Mouse (Mus musculus): ENCODE data around the gene Ccdc63. TPM values are rescaled to one million over a fixed set of nuclear protein-coding genes. Genes with fewer than 3 reads are reported as not detected.

Gene Ccdc63
- total and polyA plus RNA-seq, 3 experiments = 0.16 TPM; not detected in 2

GRCm38 (mm10) chr5:122075736-122076135 lies 64.9 kb downstream of the Ccdc63 start:
- Histone ChIP-seq H3K4me1 (ENCODE audit: insufficient read depth, low read depth, low read length) (no peaks in the 10 kb centered on the region), H3K36me3 (replicated peaks) (no peaks in the 10 kb centered on the region), H3K9me3 (replicated peaks) (peaks cover 4% of the 10 kb centered on the region; the same call in 1 of the 2 replicates), H3K4me3 (ENCODE audit: low read depth, low read length) (no peak overlapping the region), H3K27me3 (ENCODE audit: insufficient read depth, low read length) (peaks cover 6% of the 10 kb centered on the region)
- ATAC-seq (ENCODE audit: extremely low read depth, insufficient number of reproducible peaks, low FRiP score, poor library complexity, severe bottlenecking) (no peak), DNase-seq (ENCODE audit: low spot score) (no peak)
- no peak for TF ChIP-seq CTCF (IDR thresholded peaks at IDR 0.05; ENCODE audit: low read depth, low read length)
- no peak for TF ChIP-seq TAL1 (conservative IDR thresholded peaks at IDR 0.05; ENCODE audit: low read depth, low read length)
- TF ChIP-seq GATA1 (IDR thresholded peaks at IDR 0.05; ENCODE audit: borderline replicate concordance, low read length) = no peak
- TF ChIP-seq POLR2AphosphoS5 (IDR thresholded peaks at IDR 0.05; ENCODE audit: insufficient replicate concordance, low read depth, low read length) = no peak
- TF ChIP-seq GATA2 (IDR thresholded peaks at IDR 0.05; ENCODE audit: borderline replicate concordance, low read depth, low read length) = no peak

DNA sequence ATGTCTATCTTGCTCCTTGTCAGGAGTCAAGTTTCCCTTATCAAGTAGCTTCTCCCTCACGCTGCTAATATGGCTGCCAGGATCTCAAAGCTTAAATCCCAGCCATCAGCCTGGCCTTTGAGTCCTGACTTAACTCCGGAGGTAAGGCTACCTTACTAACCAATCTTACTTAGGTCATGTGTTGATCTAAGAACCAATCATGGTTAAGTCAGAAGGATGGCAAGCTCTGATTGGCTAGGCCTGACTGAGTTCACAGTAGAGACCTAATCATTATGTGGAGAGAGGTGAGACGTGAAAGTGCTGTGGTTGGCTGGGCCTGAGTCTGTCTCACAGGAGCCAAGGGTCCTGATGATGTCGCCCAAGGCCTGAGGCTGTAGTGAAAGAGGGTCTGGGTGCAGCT lies 68.6 kb downstream of the Ccdc63 start:
- ATAC-seq (ENCODE audit: extremely low read depth, insufficient number of reproducible peaks, low FRiP score, poor library complexity, severe bottlenecking) = no peak
- peaks cover 3% of the 10 kb centered on the region for H3K27me3 ChIP-seq (ENCODE audit: insufficient read depth, low read length)

GRCm38 (mm10) chr5:122070963-122071800 lies 69.4 kb downstream of the Ccdc63 start:
- DNase-seq (ENCODE audit: low spot score) (no peak), ATAC-seq (ENCODE audit: extremely low read depth, insufficient number of reproducible peaks, low FRiP score, poor library complexity, severe bottlenecking) (no peak)
- H3K4me3 ChIP-seq (ENCODE audit: low read depth, low read length) = no peak overlapping the region
- no peaks in the 10 kb centered on the region for H3K36me3 ChIP-seq (replicated peaks)
- TF ChIP-seq GATA1 (IDR thresholded peaks at IDR 0.05; ENCODE audit: borderline replicate concordance, low read length) (no peak), TAL1 (conservative IDR thresholded peaks at IDR 0.05; ENCODE audit: low read depth, low read length) (no peak), GATA2 (IDR thresholded peaks at IDR 0.05; ENCODE audit: borderline replicate concordance, low read depth, low read length) (no peak), CTCF (IDR thresholded peaks at IDR 0.05; ENCODE audit: low read depth, low read length) (no peak), POLR2AphosphoS5 (IDR thresholded peaks at IDR 0.05; ENCODE audit: insufficient replicate concordance, low read depth, low read length) (no peak)
- H3K4me1 ChIP-seq (ENCODE audit: insufficient read depth, low read depth, low read length) = no peaks in the 10 kb centered on the region
- no peaks in the 10 kb centered on the region for H3K9me3 ChIP-seq (replicated peaks)
- H3K27me3 ChIP-seq (ENCODE audit: insufficient read depth, low read length) = peaks cover 3% of the 10 kb centered on the region

More for the DNA sequence above, 68.6 kb downstream of the Ccdc63 start:
- Histone ChIP-seq H3K4me1 (ENCODE audit: insufficient read depth, low read depth, low read length) (no peaks in the 10 kb centered on the region), H3K36me3 (replicated peaks) (no peaks in the 10 kb centered on the region), H3K9me3 (replicated peaks) (no peaks in the 10 kb centered on the region), H3K4me3 (ENCODE audit: low read depth, low read length) (no peak overlapping the region)
- TF ChIP-seq POLR2AphosphoS5 (IDR thresholded peaks at IDR 0.05; ENCODE audit: insufficient replicate concordance, low read depth, low read length) (no peak), GATA1 (IDR thresholded peaks at IDR 0.05; ENCODE audit: borderline replicate concordance, low read length) (no peak), GATA2 (IDR thresholded peaks at IDR 0.05; ENCODE audit: borderline replicate concordance, low read depth, low read length) (no peak), CTCF (IDR thresholded peaks at IDR 0.05; ENCODE audit: low read depth, low read length) (no peak), TAL1 (conservative IDR thresholded peaks at IDR 0.05; ENCODE audit: low read depth, low read length) (no peak)
- no peak for DNase-seq (ENCODE audit: low spot score)

DNA sequence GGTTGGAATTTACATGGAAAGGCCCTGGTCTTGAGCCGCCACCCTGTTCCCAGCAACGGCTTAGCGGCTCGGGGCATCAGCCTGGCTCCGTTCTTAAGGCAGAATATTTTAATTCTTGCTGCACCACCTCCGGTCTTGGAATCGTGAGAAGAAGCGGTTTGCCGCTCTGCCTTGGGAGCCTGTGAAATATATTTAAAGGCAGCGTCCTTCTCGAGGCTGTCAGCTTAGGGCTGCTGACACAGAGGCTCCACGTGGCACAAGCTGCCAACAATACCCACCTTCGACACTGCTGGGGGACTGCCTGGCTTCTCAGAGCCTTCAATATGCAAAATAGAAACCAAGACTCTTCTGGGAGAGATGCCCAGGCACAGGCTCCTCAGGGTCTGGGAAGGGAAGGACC lies 72.1 kb downstream of the Ccdc63 start:
- H3K9me3 ChIP-seq (replicated peaks) = no peaks in the 10 kb centered on the region
- H3K4me1 ChIP-seq (ENCODE audit: insufficient read depth, low read depth, low read length) = no peaks in the 10 kb centered on the region
- H3K4me3 ChIP-seq (ENCODE audit: low read depth, low read length) = no peak overlapping the region
- ATAC-seq (ENCODE audit: extremely low read depth, insufficient number of reproducible peaks, low FRiP score, poor library complexity, severe bottlenecking) = no peak
- TF ChIP-seq GATA2 (IDR thresholded peaks at IDR 0.05; ENCODE audit: borderline replicate concordance, low read depth, low read length) (no peak), TAL1 (conservative IDR thresholded peaks at IDR 0.05; ENCODE audit: low read depth, low read length) (no peak), GATA1 (IDR thresholded peaks at IDR 0.05; ENCODE audit: borderline replicate concordance, low read length) (no peak), CTCF (IDR thresholded peaks at IDR 0.05; ENCODE audit: low read depth, low read length) (no peak), POLR2AphosphoS5 (IDR thresholded peaks at IDR 0.05; ENCODE audit: insufficient replicate concordance, low read depth, low read length) (no peak)
- no peaks in the 10 kb centered on the region for H3K36me3 ChIP-seq (replicated peaks)
- no peak for DNase-seq (ENCODE audit: low spot score)
- no peaks in the 10 kb centered on the region; the same call in 1 of the 2 replicates for H3K27me3 ChIP-seq (ENCODE audit: insufficient read depth, low read length)

DNA sequence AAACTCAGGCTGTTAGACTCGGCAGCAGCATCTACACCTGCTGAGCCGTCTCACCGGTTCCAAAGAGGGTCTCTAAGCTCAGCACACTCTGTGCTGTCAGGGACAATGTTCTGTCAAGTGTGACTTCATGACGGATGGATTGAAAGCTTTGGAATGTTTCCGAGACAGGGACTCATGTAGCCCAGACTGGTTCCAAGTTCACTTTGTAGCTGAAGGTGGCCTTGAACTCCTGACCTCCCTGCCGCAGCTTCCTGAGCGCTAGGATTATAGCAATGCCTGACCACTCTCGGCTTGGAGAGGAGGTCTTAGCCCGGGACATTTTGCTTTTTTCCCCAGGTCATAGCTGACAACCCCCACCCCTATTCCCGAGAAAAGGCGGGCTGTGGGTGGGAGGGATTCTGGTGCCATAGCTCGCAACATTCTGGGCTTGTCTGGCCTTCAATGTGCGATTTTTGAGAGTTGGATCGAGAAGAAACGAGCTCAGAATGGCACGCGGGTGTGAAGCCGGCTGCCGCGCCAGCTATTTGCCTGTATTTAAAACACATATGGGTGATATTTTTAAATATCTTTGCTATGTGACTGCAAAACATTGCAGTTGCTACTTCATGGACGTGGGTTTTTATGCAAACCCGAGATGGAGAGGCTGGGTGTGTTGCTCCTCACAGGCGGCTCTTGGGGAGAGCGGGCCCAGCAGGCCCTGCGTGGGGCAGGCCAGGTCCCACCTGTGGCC lies 77.3 kb downstream of the Ccdc63 start:
- Histone ChIP-seq H3K9me3 (replicated peaks) (no peaks in the 10 kb centered on the region), H3K27me3 (ENCODE audit: insufficient read depth, low read length) (peaks cover 2% of the 10 kb centered on the region; the same call in 1 of the 2 replicates), H3K4me3 (ENCODE audit: low read depth, low read length) (no peak overlapping the region), H3K36me3 (replicated peaks) (no peaks in the 10 kb centered on the region), H3K4me1 (ENCODE audit: insufficient read depth, low read depth, low read length) (no peaks in the 10 kb centered on the region; the same call in 1 of the 2 replicates)
- ATAC-seq (ENCODE audit: extremely low read depth, insufficient number of reproducible peaks, low FRiP score, poor library complexity, severe bottlenecking) (no peak), DNase-seq (ENCODE audit: low spot score) (no peak)
- TF ChIP-seq POLR2AphosphoS5 (IDR thresholded peaks at IDR 0.05; ENCODE audit: insufficient replicate concordance, low read depth, low read length) (no peak), TAL1 (conservative IDR thresholded peaks at IDR 0.05; ENCODE audit: low read depth, low read length) (no peak), GATA2 (IDR thresholded peaks at IDR 0.05; ENCODE audit: borderline replicate concordance, low read depth, low read length) (no peak), GATA1 (IDR thresholded peaks at IDR 0.05; ENCODE audit: borderline replicate concordance, low read length) (no peak), CTCF (IDR thresholded peaks at IDR 0.05; ENCODE audit: low read depth, low read length) (no peak)

DNA sequence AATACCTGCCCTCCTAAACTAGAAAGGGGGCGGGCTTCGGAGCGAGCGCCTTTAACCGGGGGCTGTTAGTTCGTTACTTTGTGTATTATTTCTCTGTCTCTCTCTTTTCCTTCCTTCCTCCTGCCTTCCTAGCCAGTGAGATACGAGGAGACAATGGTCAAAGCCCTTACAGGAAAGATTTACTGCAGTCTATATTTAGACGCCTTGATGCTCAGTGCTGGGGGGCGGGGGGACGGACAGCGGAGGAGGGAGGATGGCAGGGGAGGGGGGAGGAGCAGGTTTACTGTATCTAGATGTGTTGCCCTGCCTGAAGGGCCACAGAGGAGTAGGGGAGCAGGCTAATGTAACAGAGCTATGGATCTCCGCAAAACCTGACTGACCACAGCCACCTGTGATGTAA lies 78.1 kb downstream of the Ccdc63 start:
- no peak for DNase-seq (ENCODE audit: low spot score)
- Histone ChIP-seq H3K4me1 (ENCODE audit: insufficient read depth, low read depth, low read length) (no peaks in the 10 kb centered on the region; the same call in 1 of the 2 replicates), H3K4me3 (ENCODE audit: low read depth, low read length) (no peak overlapping the region), H3K27me3 (ENCODE audit: insufficient read depth, low read length) (peaks cover 2% of the 10 kb centered on the region; the same call in 1 of the 2 replicates), H3K36me3 (replicated peaks) (no peaks in the 10 kb centered on the region), H3K9me3 (replicated peaks) (peaks cover 2% of the 10 kb centered on the region)
- TF ChIP-seq POLR2AphosphoS5 (IDR thresholded peaks at IDR 0.05; ENCODE audit: insufficient replicate concordance, low read depth, low read length) (no peak), CTCF (IDR thresholded peaks at IDR 0.05; ENCODE audit: low read depth, low read length) (no peak), TAL1 (conservative IDR thresholded peaks at IDR 0.05; ENCODE audit: low read depth, low read length) (no peak), GATA2 (IDR thresholded peaks at IDR 0.05; ENCODE audit: borderline replicate concordance, low read depth, low read length) (no peak), GATA1 (IDR thresholded peaks at IDR 0.05; ENCODE audit: borderline replicate concordance, low read length) (no peak)
- no peak for ATAC-seq (ENCODE audit: extremely low read depth, insufficient number of reproducible peaks, low FRiP score, poor library complexity, severe bottlenecking)
